Mouse (Mus musculus) MEL (cell line): Measurements from ENCODE around the gene Nkx1-2.

ENCODE experiments used
- GATA1 ChIP-seq: IDR thresholded peaks from 2 replicates; pipeline ENCODE4 v1.6.1; 2011; ENCODE audit warnings: low read depth, low read length, improper control_type of control experiment
- NELFE ChIP-seq: IDR thresholded peaks from 2 replicates; pipeline ENCODE4 v1.6.1; 2011; ENCODE audit warnings: low read depth, low read length, improper control_type of control experiment

- TF ChIP-seq NELFE (no peak), GATA1 (no peak)
These were observed 12.1 kb upstream of the Nkx1-2 start for GRCm38 (mm10) chr7:132611530-132611929.
